Mouse (Mus musculus) right cerebral cortex, postnatal 36 days (tissue): ENCODE data around the gene Mab21l1.

Experiments used
- DNase-seq, 2 experiments: peaks; one replicate each; pipeline ENCODE4 v3.0.0; 2022; ENCODE audit warnings: low spot score in 2 of 2, mixed read lengths in 1 of 2

Gene Mab21l1

GRCm38 (mm10) chr3:55814993-55815625 is 32.8 kb downstream of the Mab21l1 start:
- no peak for DNase-seq

GRCm38 (mm10) chr3:55816096-55816495 is 33.8 kb downstream of the Mab21l1 start:
- DNase-seq = no peak

GRCm38 (mm10) chr3:55816638-55817375 is 34.5 kb downstream of the Mab21l1 start:
- DNase-seq = no peak

GRCm38 (mm10) chr3:55818082-55818481 is 35.8 kb downstream of the Mab21l1 start:
- DNase-seq = no peak

DNA sequence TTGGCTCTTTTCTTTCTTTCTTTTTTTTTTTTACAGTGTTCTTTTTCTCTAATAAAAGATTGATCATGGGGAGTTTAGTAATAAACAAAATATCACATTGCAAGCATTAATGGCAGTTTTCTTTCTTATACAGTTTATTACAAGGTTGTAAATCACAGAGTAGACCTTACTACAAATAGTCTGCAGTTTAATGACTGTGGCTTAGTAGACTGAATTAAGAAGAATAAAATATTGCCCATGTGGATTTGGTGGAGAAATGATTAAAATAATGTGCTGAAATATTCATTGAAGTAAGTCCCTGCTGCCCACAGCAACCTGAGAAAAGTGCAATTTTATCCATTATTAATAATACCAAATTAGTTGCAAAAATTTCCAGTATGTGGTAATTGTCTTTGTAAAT is 37.3 kb downstream of the Mab21l1 start:
- DNase-seq = no peak

GRCm38 (mm10) chr3:55824864-55825263 is 42.6 kb downstream of the Mab21l1 start:
- DNase-seq = no peak

DNA sequence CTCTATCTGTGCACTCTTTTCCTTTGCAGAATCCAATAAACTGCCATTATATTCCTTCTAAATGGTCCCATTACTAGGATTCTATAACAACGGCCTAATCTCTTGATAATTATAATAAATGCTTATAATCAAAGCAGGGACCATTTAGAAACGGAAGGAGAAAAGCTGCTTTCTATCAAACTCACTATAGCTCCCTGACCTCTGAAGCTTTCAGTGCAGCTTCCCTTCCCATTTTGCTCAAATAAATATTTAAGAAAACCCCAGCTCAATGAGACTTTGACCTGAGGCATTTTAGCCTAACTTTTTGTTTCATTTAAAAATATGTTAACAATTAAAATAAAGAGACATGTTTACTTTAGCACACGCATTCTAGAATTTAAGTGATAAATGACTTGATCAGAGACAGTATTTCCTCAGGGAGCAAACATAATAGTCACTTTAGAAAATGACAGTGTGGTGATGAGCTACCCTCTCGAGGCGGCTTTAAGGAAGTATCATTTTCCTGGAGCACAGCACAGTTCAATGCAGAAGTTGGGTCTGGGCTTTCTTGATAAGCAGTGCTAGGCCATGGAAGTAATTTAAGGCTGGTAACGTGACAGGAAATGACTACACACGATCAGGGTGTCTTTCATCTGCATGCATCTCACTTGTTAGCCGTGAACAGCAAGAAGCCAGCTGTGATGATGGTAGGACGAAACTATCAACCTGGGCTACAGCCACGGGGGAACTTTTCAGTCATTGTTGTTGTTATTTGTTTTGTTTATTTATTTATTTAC is 46.4 kb downstream of the Mab21l1 start:
- DNase-seq = no peak

DNA sequence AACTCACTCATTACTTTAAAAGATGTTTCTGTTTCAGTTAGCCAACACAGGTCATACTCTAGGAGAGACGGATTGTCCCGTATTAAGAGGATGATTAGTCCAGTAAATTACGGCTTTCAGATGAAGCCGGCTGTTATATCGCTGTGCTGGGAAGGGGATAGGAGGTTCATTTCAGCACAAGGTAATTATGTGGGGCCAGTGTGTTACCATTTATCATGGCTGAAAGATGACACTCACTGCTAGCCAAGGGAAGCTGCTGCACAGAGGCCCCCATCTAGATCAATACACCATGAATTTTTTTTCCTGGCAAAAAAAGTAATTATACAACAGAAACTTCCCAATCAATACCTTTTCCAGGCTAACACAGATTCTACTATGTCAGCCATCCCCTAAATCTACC is 47.9 kb downstream of the Mab21l1 start:
- no peak for DNase-seq
